Mouse (Mus musculus) brain, embryonic 18.5 days (tissue): ENCODE results near the gene Snd1.

Experiments used
- DNase-seq: peaks from one replicate; pipeline ENCODE4 v3.0.0-alpha.2; 2012; ENCODE audit warnings: low read depth, low spot score

Gene Snd1

GRCm38 (mm10) chr6:28593708-28594107 is 118.8 kb downstream of the Snd1 start:
- DNase-seq, result no peak

- DNase-seq, result no peak
Observed at GRCm38 (mm10) chr6:28594759-28595158, 119.8 kb downstream of the Snd1 start.

GRCm38 (mm10) chr6:28595231-28595630 is 120.3 kb downstream of the Snd1 start:
- no peak for DNase-seq

GRCm38 (mm10) chr6:28597266-28597665 is 122.3 kb downstream of the Snd1 start:
- no peak for DNase-seq

DNA sequence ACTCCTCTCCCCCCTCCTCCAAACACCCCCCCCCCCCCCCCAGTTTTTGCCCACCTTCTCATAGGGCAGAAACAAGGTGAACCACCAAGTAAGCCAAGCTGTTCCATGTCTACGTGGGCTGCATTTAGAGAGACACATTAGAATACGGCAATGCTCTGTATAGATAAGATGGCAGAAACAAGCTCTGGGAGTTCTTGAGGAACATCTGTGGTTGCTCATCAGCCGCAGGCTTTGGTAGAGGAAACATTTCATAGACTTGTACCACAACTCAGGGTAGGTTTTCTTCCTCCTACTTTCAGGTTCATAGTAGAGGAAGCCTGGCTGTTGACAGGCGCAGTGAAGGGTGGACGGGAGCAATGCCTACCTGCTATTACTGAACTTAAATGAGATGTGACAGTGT is 124.2 kb downstream of the Snd1 start:
- DNase-seq, result no peak

DNA sequence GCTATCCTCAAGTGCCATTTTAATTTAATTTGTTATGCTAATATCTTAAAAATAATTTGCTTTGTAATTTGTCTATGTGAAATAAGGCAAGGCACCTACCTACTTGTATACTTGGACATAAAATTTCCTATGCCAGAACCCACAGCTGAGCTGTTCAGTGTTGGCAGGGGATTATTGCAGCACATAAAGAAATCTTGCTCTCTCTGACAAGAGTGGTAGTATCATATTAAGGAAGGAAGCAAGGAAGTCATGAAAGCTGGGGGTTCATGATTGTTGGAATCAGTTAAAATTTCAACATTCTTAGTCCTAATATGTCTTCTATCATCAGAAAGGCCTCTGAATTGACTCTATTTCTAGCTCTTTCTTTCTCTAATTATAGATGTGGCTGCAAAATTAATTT is 125.5 kb downstream of the Snd1 start:
- DNase-seq, result no peak

GRCm38 (mm10) chr6:28603401-28603800 is 128.5 kb downstream of the Snd1 start:
- no peak for DNase-seq

- no peak for DNase-seq
Observed at GRCm38 (mm10) chr6:28603823-28604222, 128.9 kb downstream of the Snd1 start.

DNA sequence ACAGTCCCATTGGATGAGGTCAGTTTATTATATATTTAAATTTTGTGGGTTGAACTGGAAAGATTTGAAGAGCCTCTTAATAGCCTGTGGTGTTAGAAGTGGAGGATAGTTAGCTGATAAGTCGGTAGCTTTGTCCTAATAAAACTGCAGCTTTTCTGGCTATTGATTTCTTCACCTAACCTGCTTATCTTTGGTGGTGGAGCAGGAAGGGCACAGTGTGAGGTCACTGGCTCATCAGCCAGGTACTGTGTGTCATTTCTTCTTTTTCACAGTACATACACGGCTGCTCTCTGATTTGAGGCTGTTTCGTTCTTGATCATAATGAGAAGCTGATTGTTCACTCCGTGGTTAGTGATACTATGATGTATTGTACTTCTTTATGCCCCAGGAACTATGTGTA is 134.4 kb downstream of the Snd1 start:
- DNase-seq, result no peak

- DNase-seq, result no peak
Observed at GRCm38 (mm10) chr6:28610127-28610526, 135.2 kb downstream of the Snd1 start.

GRCm38 (mm10) chr6:28613441-28613840 is 138.5 kb downstream of the Snd1 start:
- DNase-seq, result no peak

- DNase-seq, result no peak
Observed at GRCm38 (mm10) chr6:28614856-28615255, 139.9 kb downstream of the Snd1 start.

DNA sequence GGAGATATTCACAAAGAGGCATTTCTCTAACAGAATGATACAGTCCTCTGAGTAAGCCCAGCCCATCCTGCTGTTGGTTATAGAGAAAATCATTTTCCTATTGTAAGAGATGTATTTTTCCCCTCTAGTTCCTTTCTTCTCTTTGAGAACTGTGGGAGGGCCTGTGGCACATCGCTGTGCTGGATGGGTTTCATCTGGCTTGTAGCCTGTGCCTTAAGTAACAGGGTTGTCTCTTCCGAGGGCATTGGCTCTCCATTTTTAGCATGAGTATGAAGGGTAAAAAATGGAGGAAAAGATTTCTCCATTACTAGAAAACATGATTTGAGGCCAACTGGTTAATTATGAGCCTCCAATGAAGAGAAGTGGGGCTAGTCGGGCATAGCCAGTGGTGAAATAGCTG is 140.5 kb downstream of the Snd1 start:
- DNase-seq, result no peak

DNA sequence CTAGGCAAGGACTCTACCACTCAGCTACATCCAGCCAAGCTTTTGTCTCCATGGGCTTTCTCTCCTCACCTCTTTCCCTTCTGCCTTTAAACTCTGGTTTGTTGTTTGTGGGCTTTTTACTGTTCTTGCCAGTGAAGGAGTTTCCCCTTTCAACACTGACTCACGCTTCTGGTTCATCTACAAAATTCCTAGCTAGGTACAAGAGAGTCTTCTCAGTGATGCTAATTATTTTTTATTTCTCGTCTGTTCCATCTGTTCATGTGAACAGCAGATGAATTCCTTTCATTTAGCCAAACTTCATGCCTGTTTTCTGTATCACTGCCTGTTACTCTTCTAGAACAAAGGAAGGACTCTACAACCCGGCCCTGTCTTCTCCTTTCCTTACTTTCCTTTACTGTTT is 141.0 kb downstream of the Snd1 start:
- DNase-seq, result no peak

DNA sequence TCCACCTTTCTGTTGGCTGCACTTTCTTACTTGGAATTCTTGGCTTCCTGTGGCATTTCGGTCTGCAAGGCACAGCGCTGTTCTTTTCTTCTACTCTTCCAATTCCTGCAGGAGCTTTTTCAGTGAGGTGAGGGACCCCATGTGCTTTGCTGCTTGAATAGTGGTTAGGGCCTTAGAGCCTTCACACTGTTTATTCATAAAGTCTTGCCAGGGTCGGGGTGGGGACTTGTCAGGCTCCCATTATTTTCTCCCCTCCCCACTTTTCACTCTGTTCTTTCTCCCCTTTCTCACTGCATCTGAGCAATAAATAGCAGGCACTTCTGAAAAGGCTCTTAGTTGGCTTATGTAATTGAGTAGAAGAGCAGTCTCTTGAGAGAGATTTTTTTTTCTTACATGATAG is 143.4 kb downstream of the Snd1 start:
- DNase-seq, result no peak

DNA sequence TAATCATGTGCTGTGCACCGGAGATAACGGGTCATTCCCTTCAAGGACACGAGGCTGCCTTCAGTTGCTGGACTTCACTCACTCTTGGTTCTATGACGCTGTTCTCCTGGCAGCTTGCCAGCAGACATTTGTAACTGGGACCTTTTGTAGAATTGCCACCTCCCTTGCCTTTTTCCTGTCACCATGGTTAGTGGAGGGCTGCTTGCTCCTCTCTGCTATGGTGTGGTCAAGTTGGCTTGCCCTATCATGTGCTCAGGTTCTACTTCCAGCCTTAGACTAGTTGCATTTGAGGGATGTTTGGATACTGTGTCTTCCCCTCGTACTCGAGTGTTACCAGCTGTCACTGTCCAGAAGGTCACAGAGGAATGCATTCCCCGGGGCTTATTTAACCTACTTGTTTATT is 143.8 kb downstream of the Snd1 start:
- no peak for DNase-seq

DNA sequence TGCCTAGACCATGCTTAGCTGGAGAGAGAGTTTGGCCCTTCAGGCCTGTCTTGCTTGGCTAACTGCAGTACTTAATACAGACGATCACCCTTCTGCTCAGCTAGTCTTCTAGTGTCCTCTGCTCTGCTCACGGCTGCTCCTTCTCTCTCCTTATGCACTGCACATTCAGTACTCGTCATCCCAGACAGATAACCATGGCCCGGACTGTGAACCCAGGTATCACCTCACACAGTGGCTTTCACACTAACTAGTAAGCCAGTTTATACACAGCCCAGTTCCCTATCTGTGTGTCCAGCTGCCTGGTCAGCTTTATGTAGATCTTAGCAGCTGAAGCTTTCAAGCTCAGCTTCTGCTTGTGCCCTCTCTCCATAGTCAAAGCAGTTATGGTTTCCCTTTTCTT is 146.5 kb downstream of the Snd1 start:
- DNase-seq, result no peak

- no peak for DNase-seq
Observed at GRCm38 (mm10) chr6:28621961-28622360, 147.0 kb downstream of the Snd1 start.

GRCm38 (mm10) chr6:28622522-28622921 is 147.6 kb downstream of the Snd1 start:
- no peak for DNase-seq

DNA sequence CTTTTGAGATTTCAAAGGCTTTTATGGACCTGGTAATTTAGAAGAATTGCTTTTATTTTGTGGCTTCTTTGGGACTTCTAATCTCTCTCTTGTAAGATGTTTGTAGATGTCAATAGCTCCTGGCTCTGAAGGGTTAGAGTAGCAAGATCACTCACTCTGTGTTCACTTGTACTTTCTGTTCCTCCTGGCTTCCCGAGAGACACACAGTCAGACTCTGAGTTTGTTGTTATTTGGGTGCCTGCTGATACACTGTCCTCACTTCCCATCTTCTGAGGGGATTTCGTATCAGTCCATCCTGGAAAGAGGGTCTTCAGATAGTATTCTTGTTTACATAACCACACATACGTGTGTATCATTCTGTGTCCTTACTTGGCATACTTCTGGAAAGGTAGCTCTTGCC is 148.0 kb downstream of the Snd1 start:
- DNase-seq, result no peak

GRCm38 (mm10) chr6:28628408-28628807 is 153.5 kb downstream of the Snd1 start:
- DNase-seq, result no peak

DNA sequence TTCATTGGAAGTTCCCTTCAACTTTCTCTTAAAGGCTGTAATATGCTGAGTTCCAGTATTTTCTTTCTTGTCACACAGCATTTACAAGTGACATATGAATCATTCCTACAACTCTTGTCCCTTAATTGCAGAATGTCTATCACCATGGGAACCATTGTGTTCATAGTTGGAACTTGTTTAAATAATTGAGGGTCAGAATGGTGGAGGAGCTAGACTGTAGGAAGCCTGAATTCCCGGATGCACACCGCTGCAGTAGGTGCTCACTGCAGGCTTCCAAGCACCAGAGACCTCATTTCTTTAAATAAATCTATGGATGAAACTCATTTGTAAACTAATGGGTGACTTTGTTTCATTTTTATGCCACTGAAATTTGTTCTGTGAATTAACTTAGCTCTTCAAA is 154.9 kb downstream of the Snd1 start:
- no peak for DNase-seq

DNA sequence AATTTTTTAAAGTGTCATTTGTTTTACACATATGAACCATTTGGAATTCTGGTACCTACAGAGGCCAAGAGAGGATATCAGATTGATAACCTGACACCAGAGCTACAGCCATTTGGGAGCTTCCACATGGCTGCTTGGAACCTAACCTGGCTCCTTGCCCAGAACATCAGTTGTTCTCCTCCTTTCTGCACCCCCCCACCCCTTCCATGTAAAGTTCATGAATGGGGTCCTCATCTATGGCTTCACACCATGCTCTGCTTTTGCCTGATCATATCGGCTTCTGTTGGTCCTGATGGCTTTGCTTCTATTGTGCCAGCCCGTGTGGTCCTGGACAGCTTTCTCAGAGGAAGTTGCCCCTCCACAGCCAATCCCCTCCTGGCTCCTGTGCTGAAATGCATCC is 156.0 kb downstream of the Snd1 start:
- no peak for DNase-seq

DNA sequence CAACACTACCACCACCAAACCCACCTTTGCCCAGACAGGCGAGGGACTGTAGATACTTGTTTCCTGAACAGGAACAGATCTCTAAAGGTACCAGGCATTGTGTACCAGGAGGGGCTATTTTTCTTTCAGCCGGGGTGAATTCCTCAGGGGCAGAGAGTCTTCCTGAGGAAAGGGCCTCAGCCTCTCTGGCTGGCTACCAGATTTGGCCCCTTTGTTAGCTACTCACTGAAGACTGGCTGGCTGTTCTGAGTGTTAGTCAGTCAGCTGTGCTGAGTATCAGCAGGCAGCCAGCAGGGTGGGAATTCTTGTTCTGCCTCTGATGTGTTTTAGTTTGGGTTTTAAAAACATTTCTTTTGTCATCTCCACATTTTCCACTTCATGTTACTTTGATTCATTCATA is 158.2 kb downstream of the Snd1 start:
- DNase-seq, result no peak

GRCm38 (mm10) chr6:28633656-28634055 is 158.7 kb downstream of the Snd1 start:
- no peak for DNase-seq
